Mouse (Mus musculus) testis, adult 2 months (tissue): ENCODE measurements around the gene Smco1.

Experiments used
- CTCF ChIP-seq: fragments of 200-500 bp; IDR thresholded peaks from 2 replicates; pipeline ENCODE4 v1.5.1; 2012; ENCODE audit warnings: low read depth, mild to moderate bottlenecking, inconsistent platforms, low read length, moderate library complexity; ENCODE audit not compliant: control insufficient read depth, insufficient read depth, insufficient replicate concordance
- POLR2A ChIP-seq: fragments of 200-500 bp; IDR thresholded peaks from 2 replicates; pipeline ENCODE4 v1.6.1; 2012; ENCODE audit warnings: low read depth, mild to moderate bottlenecking, inconsistent platforms, low read length, moderate library complexity; ENCODE audit not compliant: control insufficient read depth

DNA sequence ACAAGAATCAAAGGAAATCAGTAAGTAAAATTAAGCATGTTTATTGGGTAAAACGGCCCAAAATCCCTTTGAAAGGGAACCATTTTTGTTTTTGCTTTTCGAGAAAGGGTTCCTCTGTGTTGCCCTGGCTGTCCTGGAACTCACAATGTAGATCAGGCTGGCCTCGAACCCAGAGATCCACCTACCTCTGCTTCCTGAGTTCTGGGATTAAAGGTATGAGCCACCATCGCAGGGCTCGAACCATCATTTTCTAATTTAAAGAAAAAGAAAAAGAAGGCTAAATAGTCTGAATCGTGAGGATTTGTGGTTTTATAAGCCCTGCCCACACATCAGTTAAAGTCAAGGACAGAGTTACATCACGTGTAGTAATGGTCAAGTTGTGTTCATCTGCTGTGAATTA, 7.1 kb downstream of the Smco1 start:
- no peak for TF ChIP-seq POLR2A
- TF ChIP-seq CTCF, result no peak
